Mouse (Mus musculus) monocyte, adult 2 months (primary cell): ENCODE data around the gene Ptprh.

ENCODE experiments used
- DNase-seq, 2 experiments: peaks; one replicate each; pipeline ENCODE4 v3.0.0; 2022; ENCODE audit warnings: low spot score in 2 of 2, low read depth in 1 of 2

Gene Ptprh

DNA sequence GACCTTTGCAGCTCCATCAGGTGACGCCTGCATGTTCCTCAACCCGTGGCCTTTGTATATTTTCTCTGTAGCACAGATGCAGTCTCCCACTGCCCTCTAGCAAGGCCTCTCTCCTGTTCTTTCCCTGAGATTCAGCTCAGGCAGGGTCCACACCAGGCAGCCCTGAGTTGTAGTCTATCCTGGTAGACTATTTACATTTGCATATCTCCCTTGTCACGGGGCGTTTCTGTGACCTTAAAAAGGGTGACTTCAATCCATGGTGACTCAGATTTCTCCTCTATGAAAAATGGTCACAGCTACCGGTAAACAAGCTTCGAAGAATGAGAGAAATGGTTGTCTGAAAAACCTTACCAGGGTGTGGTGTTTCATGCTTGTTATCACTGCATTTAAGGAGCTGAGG lies at the start of gene Ptprh:
TSS of gene Ptprh (minus strand) at position 169 of the 400 bp plus-strand sequence.
- DNase-seq: no peak

- no peak for DNase-seq
Measured at GRCm38 (mm10) chr7:4653351-4653750, 49.5 kb upstream of the Ptprh start.

DNA sequence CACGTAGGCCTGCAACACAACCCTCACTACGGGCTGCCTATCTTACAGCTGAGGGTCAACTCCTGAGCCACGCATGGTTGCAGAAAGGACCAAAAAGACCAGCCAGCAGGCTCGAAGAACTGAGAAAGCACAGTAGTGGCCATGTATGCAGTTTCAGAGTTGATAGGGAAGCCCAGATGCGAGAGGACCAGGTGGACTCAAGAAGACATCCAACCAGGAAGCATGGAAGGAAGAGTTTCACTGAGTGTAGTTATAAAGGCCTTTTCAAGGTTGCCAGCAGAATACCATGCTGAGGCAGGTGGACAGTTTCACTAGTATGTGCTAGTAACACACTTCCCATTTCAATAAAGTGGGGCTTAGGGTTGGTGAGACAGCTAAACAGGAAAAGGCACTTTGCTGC lies 48.9 kb upstream of the Ptprh start:
- no peak for DNase-seq

DNA sequence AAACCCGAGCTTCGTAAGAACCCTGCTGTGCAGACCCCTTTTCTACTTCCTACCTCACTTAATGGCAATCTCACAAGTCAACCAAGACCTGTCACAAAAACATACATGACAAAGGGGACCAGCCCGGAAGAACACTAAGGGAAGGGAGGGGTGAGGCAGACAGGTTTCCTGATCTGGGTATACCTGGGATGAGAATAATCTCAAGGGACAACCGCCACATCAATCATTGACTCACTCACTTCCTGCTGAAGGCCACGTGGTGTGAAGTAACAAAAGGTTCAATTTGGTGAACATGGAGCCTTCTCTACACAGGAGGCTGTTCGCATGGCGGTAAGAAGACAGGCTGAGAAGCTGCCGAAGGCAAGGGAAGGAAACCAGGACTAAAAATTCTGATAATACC lies 47.7 kb upstream of the Ptprh start:
- DNase-seq: no peak

DNA sequence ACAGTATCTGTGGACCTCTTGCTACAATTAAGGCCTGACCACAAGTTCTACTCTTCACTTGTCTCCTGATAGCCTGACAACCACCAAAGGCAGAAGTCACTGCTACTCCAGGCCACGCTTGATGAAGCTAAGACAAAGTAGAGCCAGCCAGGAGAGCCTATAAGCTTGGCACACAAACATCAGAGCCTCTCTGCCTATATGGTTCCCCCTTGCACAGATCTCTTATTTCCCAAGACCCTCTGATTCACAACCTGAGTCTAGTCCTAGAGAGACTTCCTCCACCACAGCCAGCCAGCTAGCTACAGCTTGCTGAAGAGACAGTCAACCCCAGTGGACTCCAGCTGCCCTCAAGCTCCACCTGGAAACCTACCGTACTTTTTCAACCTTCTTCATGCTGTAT lies 44.2 kb upstream of the Ptprh start:
- DNase-seq: no peak

GRCm38 (mm10) chr7:4647291-4647690 lies 43.5 kb upstream of the Ptprh start:
- peak; percentile 64 to 72 for DNase-seq

GRCm38 (mm10) chr7:4646806-4647205 lies 43.0 kb upstream of the Ptprh start:
- DNase-seq: no peak

DNA sequence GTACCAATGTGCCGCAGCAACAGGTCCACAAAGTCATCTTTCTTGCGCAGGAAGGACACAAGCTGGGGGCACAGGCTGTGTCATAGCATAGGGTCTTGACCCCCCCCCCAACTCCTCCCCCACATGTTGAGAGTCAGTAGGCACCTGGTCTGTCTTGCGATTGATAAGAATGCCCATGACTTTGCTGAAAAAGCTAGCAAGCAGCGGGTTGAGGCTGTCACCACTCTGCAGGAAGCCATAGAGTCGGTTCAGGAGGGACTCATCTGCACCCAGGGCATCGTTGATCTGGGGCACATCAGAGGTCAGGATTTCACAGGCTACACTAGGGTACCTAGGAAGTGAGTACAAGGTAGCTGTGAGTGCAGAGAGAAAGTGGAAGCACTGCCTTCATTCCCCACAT lies 39.4 kb upstream of the Ptprh start:
- DNase-seq: no peak

DNA sequence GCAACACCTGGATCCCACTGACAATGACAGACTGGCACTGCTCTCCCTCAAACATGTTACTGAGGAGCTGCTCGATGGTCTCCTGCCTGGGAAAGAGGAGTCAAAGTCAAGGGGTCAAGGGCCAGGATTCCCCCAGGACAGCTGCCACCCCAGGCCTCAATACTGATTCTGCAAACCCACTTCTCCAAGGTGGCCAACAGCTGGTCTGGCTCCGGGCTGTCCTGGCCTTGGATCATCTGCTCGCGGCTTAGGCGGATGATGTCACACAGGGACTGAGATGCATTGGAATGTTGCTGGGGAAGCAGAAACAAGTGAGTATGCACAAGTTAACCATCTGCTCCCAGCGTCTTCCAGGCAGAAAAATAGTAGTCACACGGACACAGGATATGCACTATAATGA lies 38.1 kb upstream of the Ptprh start:
- DNase-seq: no peak

DNA sequence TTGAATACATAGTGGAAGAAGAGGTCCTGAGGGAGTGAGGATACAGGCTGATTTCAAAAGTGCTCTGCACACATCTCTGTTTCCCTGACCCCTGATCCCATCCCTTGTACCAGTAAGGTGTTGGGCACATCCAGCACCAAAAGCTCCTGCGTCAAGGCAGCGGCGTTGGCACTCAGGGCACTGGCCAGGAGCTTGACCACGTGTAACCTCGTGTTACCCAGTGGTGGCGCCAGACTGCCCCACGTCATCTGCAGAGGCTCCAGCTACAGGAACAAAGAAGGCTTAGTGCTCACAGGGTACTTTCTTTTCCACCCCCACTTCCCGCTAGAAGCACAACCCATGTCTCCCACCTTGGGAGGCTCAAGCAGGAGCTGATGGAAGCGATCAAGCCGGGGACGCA lies 37.3 kb upstream of the Ptprh start:
- no peak for DNase-seq

- DNase-seq: no peak
Measured at GRCm38 (mm10) chr7:4636179-4636578, 32.3 kb upstream of the Ptprh start.

DNA sequence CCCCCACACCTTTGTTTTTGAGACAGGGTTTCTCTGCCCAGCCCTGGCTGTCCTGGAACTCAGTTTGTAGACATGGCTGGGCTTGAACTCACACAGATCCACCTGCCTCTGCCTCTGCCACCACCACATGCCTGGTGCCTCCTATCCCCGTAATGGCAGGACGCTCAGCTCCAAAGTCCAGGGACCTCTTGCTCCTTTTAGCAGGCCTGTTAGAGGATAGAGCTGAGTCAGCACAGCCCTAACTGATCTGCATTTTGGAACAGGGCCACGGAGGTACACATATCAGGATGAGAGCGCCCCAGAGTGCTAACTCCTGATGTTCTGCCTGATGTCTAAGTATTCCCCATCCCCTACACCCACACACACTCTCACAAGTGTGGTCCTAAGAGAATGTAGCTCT lies 27.2 kb upstream of the Ptprh start, which contains the start of gene Tmem86b:
TSS of gene Tmem86b (minus strand) at position 392 of the 400 bp plus-strand sequence.
- no peak for DNase-seq

- no peak for DNase-seq
Measured at GRCm38 (mm10) chr7:4630198-4630597, 26.4 kb upstream of the Ptprh start.

GRCm38 (mm10) chr7:4629586-4629985 lies 25.7 kb upstream of the Ptprh start:
- DNase-seq: no peak

GRCm38 (mm10) chr7:4625928-4626327 lies 22.1 kb upstream of the Ptprh start:
- DNase-seq: no peak

GRCm38 (mm10) chr7:4624343-4624742 lies 20.5 kb upstream of the Ptprh start:
- no peak for DNase-seq

DNA sequence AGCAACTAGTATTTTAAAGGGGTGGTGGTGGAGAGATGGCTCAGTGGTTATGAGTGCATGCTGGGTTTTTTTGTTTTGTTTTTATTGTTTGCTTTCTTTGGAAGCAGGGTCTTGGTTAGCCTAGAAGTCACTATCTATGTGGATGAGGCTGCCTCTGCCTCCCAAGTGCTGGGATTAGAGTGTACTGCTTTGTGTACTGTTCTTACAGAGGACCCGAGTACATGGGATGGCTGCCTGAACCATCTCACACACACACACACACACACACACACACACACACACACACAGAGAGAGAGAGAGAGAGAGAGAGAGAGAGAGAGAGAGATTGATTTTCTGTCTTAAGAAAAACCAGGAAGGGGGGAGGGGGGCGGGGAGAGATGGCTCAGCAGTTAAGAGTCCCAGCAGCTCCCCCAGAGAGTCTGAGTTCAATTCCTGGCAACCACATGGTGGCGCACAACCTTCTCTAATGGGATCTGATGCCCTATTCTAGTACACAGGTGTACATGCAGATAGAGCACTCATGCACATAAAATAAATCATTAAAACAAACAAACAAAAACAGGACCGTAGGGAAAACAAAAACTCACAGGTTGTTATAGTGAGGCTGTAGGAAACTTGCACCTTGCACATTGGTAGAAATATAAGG lies 19.8 kb upstream of the Ptprh start:
- DNase-seq: no peak

- peak in 1 of 2 experiments; percentile 13 for DNase-seq
Measured at GRCm38 (mm10) chr7:4619979-4620378, 16.1 kb upstream of the Ptprh start.

DNA sequence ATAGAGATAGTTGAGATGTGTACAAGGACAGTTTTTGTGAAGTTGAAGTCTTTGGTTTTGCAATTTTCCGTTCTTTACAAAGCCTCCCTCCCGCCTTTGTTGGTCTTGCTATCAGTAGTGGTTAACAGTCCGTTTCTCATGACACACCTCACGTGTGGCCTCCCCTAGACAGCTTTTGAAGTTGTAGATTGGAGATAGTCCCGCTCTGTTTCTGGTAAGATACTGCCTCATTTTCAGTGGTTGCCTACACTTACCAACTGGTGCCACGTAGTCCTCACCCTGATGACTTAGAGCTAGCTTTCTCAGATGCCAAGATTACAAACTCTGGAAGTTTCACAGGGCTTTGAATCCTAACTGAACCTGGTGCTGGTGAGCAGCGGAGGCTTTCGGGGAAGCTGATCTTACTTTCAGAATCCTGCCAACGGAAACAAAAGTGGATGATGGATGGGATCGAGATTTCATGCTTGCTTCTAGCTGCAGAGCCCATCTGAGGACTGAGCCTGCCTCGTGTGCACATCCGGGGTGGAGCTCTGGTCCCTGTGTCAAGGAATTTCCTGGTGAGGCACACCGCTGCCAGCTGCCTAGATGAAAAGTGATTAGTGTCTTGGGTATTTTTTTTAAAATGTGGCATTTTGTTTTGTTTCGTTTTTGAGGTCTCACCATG lies 10.0 kb upstream of the Ptprh start:
- DNase-seq: no peak

GRCm38 (mm10) chr7:4612956-4613355 lies 9.1 kb upstream of the Ptprh start:
- DNase-seq: no peak

- no peak for DNase-seq
Measured at GRCm38 (mm10) chr7:4612386-4612785, 8.5 kb upstream of the Ptprh start.

DNA sequence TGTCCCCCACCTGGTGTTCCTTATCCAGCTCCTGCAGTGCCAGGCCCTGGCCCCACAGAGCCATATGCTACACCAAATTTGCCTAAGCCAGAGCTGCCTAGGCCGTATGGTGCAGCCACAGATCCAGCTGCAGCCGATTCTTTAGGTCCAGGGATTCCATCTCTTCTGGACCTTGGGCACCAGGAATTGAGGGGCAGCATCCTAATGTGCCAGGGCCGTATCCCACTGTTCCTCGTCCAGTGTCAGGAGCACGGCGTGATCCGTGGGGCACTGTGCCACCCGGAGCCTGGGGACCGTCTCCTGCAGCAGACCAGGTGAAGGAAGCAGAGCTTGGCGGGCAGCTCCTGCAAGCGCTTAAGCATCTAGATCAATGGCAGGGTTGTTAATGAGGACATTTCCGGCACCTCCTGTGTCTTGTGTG lies 8.1 kb upstream of the Ptprh start:
- no peak for DNase-seq

DNA sequence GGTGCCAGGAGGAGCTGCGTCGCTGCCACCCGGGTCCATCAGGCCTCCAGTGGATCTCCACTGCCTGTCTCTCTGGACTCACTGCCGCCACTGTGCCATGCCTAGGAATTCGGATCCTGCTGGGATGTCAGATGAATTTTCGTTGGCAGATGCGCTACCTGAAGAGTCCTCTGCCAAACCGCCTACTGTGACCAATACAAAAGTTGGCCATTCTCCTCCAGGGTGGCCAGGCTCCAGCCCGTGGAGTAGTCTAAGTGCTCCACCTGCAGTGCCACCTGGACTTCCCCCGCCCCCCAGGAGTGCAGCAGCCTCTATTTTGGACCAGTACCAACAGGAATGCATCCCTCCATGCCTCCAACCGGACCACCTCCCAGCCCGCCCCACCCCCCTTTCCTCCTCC lies 7.7 kb upstream of the Ptprh start:
- no peak for DNase-seq
